Mouse (Mus musculus) spleen, adult 2 months (tissue): ENCODE results near the gene Rab23. TPM values are rescaled to one million over a fixed set of nuclear protein-coding genes. Genes with fewer than 3 reads are reported as not detected.
A peak's percentile ranks its signal among the peaks of the same experiment; 100 is the strongest.
"Not testable (repeated sequence)": the region's sequence is repeated elsewhere in the genome, so short reads cannot be mapped to it uniquely, and the experiment has no call there.

Experiments used
- DNase-seq, 2 experiments: peaks; one replicate each; pipeline versions ENCODE4 v3.0.0 to v3.0.0-alpha.2; 2012 to 2021; ENCODE audit warnings: low spot score in 2 of 2, low read depth in 1 of 2
- H3K27ac ChIP-seq: fragments of 200-500 bp; 2 replicates; pipeline ENCODE4 v1.5.1; 2012; ENCODE audit warnings: low read length, inconsistent platforms; ENCODE audit not compliant: insufficient read depth
- H3K27me3 ChIP-seq: fragments of 200-500 bp; 2 replicates; pipeline ENCODE4 v1.6.1; 2012; ENCODE audit warnings: mild to moderate bottlenecking, moderate library complexity, low read length, inconsistent platforms; ENCODE audit not compliant: control insufficient read depth, insufficient read depth
- H3K36me3 ChIP-seq: fragments of 200-500 bp; 2 replicates; pipeline ENCODE4 v1.6.1; 2012; ENCODE audit warnings: mild to moderate bottlenecking, low read length, inconsistent platforms; ENCODE audit not compliant: control insufficient read depth, insufficient read depth
- H3K4me1 ChIP-seq: fragments of 200-500 bp; 2 replicates; pipeline ENCODE4 v1.6.1; 2011; ENCODE audit warnings: inconsistent platforms; ENCODE audit not compliant: control insufficient read depth, insufficient read depth, insufficient read length
- H3K4me3 ChIP-seq: fragments of 200-500 bp; 2 replicates; pipeline ENCODE4 v1.5.1; 2011; ENCODE audit warnings: mild to moderate bottlenecking, inconsistent platforms; ENCODE audit not compliant: insufficient read depth, insufficient read length; ENCODE audit errors: extremely low read depth
- CTCF ChIP-seq: fragments of 200-500 bp; IDR thresholded peaks from 2 replicates; pipeline ENCODE4 v1.5.1; 2011; ENCODE audit warnings: mild to moderate bottlenecking, inconsistent platforms; ENCODE audit not compliant: insufficient read depth, insufficient read length, insufficient replicate concordance; ENCODE audit errors: extremely low read depth
- POLR2A ChIP-seq: fragments of 200-500 bp; IDR thresholded peaks from 2 replicates; pipeline ENCODE4 v1.6.1; 2011; ENCODE audit warnings: low read depth, low read length, inconsistent platforms
- WGBS: fragments of 180-500 bp; shearing (Covaris S2); methylation state at CpG from one replicate; pipeline ENCODE4 v1.1.7; 2018; 5-methylcytosine and 5-hydroxymethylcytosine counted together
- polyA plus RNA-seq: library from polyadenylated mRNA; depleted of rRNA; stranded (reverse); fragments of >200 nt; gene quantifications from 2 replicates; pipeline ENCODE4 v1.2.3, GENCODE M21; 2012

Gene Rab23
- polyA plus RNA-seq, 1 experiment = 2.1 TPM

DNA sequence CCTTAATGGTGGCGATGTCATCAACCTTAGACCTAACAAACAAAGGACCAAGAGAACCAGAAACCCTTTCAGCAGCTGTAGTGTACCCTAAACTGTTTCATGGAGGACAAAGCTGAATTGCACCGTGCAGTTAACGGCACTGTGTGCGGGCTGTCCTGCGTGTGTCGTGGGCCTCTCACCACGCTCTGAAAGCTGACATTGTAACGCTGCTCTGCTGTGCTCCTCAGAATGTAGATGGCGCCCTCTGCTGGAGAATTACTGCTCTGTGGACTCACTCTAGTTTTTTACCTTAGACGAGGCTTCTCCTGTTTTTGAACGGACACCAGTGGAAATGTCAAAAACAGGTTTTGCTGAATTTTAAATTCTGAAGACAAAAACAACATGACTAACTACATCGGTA is 19.6 kb downstream of the Rab23 start:
- H3K36me3 ChIP-seq = peaks cover 5% of the 10 kb centered on the region
- H3K27ac ChIP-seq = no peak overlapping the region
- H3K4me3 ChIP-seq = no peak overlapping the region
- H3K27me3 ChIP-seq = no peaks in the 10 kb centered on the region
- peak; percentile 44 to 72 for DNase-seq
- TF ChIP-seq CTCF (peak; percentile 80; the same call in 1 of the 2 replicates), POLR2A (no peak)
- H3K4me1 ChIP-seq = no peaks in the 10 kb centered on the region
- WGBS = 32% methylated on average over 12 of the region's 12 CpGs

DNA sequence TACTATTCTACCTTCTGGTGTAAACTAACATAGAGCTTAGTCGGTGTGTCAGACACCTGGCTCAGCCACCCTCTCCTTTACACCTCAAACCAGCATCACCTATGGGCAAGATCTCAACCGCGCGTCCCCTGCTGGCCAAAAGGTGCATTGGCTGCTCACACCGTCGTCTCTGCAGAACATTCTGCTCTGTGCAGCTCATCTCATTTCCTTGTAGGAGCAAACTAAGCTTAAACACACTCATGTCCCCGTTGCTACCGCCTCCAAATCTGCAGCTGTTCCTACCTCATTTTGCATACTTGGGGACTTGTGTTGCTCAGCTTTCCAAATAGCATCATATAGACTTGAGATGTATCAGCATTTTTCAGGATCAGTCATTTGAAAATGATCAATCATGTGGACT is 23.2 kb downstream of the Rab23 start:
- Histone ChIP-seq H3K27ac (no peak overlapping the region), H3K27me3 (no peaks in the 10 kb centered on the region), H3K4me3 (no peak overlapping the region), H3K4me1 (no peaks in the 10 kb centered on the region), H3K36me3 (no peaks in the 10 kb centered on the region)
- peak in 1 of 2 experiments; percentile 20 for DNase-seq
- 26% methylated on average over 8 of the region's 8 CpGs for WGBS
- TF ChIP-seq CTCF (peak; percentile 75), POLR2A (no peak)

DNA sequence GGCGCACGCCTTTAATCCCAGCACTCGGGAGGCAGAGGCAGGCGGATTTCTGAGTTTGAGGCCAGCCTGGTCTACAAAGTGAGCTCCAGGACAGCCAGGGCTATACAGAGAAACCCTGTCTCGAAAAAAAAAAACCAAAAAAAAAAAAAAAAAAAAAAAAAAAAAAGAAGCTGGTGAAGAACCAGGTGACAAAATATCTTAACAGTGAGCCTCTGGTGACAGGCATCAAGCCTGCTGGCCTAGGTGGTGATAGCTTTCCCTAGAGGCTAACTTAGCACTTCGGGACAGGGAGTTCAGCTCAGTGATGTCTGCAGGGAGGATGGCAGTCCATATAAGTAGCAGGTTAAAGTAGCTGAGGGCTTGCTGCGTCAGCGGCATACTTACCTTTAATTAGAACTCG is 25.1 kb downstream of the Rab23 start:
- H3K27ac ChIP-seq, DNase-seq, H3K4me3 ChIP-seq, H3K36me3 ChIP-seq, H3K4me1 ChIP-seq, H3K27me3 ChIP-seq: not testable (repeated sequence)
- WGBS = 94% methylated on average over 9 of the region's 9 CpGs

DNA sequence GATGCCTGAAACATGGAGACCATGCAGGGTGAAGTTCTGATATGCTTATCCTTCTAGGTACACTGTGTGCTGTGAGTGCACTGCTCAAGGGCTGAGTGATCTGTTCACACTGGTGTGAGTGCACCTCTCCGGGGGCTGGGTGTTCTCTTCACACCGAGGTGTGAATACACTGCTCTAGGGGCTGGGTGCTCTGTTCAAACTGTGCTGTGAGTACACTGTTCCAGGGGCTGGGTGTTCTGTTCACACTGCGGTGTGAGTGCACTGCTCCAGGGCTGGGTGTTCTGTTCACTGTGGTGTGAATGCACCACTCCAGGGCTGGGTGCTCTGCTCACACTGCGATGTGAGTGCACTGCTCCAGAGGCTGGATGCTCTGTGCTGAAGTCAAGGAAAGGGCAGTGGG is 26.2 kb downstream of the Rab23 start:
- WGBS = 94% methylated on average over 4 of the region's 4 CpGs
- H3K36me3 ChIP-seq = no peaks in the 10 kb centered on the region
- no peak for TF ChIP-seq POLR2A
- no peak for TF ChIP-seq CTCF

DNA sequence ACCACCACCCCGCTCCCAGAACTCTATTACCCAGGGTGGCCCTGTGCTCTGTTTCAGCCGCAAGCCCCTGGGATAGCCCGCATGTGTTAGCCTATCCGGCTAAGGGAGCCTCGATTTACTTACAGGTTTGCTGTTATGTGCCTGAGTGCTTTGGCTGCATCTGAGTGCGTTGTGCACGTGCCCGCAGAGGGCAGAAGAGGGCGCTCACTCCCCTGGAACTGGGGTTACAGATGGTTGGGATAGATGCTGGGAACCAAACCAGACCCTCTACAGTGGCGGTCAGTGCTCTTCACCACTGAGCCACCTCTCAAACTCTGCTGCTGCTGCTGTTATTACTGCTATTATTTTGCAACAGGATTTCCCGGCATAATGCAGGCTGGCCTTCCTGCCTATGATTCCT is 29.4 kb downstream of the Rab23 start:
- H3K4me1 ChIP-seq = no peaks in the 10 kb centered on the region
- H3K36me3 ChIP-seq = no peaks in the 10 kb centered on the region
- no peak overlapping the region for H3K4me3 ChIP-seq
- no peak for DNase-seq
- no peak for TF ChIP-seq CTCF
- TF ChIP-seq POLR2A = no peak
- no peak overlapping the region for H3K27ac ChIP-seq
- no peaks in the 10 kb centered on the region for H3K27me3 ChIP-seq
- 98% methylated on average over 11 of the region's 11 CpGs for WGBS

More for the DNA sequence above, 26.2 kb downstream of the Rab23 start:
- H3K27me3 ChIP-seq = no peaks in the 10 kb centered on the region
- no peak for DNase-seq
- H3K4me3 ChIP-seq = no peak overlapping the region
- no peak overlapping the region for H3K27ac ChIP-seq
- no peaks in the 10 kb centered on the region for H3K4me1 ChIP-seq

DNA sequence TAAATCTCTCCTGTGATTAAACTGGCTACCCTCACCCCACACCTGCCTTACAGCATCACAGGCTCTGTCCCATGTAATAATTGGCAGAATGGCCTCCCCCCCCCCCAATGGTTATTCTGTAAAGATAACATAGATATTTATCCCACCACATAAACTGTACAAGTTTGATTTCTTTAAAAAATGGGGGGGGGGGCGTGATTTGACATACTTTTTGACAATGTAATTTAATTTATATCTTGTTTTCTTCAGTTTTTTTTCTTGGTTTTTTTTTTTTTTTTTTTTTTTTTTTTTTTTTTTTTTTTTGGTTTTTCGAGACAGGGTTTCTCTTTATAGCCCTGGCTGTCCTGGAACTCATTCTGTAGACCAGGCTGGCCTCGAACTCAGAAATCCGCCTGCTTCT is 30.0 kb downstream of the Rab23 start:
- H3K27me3 ChIP-seq, H3K27ac ChIP-seq, DNase-seq, H3K4me3 ChIP-seq, H3K4me1 ChIP-seq, H3K36me3 ChIP-seq: not testable (repeated sequence)
- WGBS = 76% methylated on average over 4 of the region's 4 CpGs

DNA sequence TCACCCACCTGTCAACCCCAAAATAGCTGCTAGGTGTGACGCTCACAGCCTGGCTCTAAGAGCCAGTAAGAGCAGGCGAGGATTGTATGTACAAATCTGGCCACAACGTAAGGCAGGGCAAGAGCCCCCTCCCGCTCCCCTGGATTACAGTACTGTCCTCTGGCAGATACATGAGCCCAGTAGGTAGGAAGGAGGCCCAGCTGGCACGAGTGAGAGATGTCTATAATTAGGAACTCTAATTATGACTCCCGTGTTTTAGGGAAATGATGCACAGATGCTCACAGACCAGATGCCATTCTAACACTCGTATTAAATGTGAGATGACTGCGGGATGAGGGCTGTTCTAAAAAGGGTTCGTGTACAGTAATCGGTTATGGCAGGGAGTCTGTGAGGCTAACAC is 31.6 kb downstream of the Rab23 start:
- DNase-seq = no peak
- Histone ChIP-seq H3K4me3 (no peak overlapping the region), H3K4me1 (no peaks in the 10 kb centered on the region), H3K27me3 (no peaks in the 10 kb centered on the region), H3K36me3 (no peaks in the 10 kb centered on the region), H3K27ac (no peak overlapping the region)
- 84% methylated on average over 10 of the region's 10 CpGs for WGBS
- TF ChIP-seq CTCF (no peak), POLR2A (no peak)
